Mouse (Mus musculus) embryo, embryonic 11.5 days (tissue): ENCODE measurements at regions not wholly inside any gene's neighbourhood (a gene's known extent, or its start where the extent isn't known, plus 50 kb on each side); places are given as distances from the start of the nearest gene placed in this dataset.

Experiments used
- DNase-seq: peaks from one replicate; pipeline ENCODE4 v3.0.0-alpha.2; 2012; ENCODE audit warnings: low read depth, low spot score

DNA sequence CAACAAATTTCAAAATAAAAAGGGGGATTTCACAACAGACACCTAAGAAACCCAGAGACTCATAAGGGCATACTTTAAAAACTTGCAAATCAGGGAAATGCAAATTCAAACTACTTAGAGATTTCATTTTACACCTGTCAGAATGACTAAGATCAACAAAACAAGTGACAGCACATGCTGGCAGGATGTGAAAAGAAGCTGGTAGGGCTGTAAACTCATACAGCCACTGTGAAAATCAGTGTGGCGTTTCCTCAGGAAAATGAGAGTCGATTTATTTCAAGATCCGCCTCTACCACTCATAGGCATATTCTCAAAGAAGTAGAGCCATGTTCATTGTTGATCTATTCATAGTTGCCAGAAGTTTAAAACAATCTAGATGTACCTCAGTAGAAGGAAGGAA is 133.6 kb upstream of the Veph1 start:
- no peak for DNase-seq

DNA sequence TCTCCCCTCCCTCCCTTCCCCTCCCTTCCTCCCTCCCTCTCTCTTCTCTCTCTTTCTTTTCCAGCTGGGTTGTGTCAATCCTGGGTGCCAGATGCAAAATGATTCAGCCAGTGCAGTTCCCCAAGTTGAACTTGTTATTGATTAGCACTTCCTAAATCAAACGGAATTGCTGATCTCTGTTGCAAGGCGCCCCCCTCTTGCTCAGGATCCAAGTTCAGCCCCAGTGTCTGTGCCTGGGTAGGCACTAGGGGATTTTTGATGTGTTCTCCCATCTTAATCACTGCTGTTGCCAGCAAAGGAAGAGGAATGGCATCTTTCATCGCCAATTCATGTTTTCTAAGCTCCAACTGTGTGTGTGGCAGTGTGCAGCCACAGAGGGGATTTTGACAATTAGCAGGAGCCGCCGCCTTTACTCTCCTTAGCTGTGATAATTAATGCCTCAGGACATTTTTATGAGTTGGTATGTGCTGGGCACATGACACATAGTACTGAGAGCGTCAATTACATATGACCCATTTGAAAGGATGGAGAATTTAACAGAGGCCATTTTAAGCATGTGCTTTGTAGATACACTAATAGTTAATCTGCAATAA is 125.9 kb upstream of the Veph1 start:
- DNase-seq: no peak

DNA sequence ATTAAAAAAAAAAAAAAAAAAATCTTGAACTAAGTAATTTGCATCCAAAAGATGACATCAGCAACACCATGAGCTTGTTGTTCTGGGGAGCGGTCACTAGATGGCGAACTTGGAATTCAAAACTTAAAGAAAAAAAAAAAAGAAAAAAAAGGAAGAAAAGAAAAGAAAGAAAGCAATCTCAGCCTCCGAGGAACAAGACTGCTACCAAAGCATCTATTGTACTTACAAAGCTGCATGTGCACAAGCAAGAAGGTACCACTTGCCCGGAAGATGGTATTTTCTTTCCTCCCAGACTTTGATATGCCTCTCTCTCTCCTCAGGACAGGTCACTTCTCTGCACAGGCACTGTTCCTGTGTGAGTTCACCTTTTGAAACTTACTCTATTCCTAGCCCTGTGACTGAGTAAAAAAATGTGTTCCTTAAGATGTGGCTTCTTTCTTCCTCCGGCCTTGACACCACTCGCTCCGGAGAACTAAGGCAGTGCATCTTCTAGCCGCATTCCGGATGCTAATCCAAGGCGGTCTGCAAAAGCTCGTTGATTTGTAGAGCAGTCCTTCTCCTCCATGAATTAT is 114.2 kb upstream of the Veph1 start:
- no peak for DNase-seq

DNA sequence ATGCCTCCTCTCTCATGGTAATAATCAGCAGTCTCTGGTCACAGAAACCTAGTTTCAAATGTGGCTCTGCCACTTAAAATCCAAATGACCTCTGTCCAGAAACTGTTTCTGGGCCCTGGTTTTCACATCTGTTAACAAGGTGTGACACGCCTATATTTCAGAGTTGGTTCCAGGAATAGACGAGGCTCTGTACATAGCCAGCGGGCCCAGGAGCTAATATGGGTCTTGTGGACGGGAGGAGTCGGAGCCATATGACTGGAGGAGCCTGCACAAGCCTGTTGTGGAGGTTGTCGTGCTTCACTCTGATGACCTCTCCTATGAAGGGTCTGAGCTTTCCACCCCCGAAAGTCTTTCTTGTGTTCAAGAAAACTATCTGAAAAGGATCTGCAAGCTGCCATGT is 112.2 kb upstream of the Veph1 start:
- no peak for DNase-seq

DNA sequence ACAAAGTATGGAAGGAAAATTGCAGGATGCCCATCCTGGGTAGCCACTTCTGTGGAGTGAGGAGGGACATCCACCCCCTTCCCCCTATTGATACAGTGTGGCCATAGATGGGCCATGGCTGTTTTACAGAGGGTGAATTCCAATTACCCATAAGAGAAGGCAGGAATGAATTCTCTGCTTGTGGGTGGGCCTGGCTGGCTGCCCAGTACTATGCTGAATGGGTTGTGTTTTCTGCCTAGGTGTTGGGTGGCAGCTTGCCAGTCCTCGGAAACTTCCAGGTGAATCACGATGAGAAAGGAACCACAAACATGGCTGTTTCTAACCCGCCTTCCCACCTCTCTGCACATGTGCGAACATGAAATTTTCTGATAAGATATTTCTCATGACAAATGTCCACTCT is 109.0 kb upstream of the Veph1 start:
- no peak for DNase-seq

DNA sequence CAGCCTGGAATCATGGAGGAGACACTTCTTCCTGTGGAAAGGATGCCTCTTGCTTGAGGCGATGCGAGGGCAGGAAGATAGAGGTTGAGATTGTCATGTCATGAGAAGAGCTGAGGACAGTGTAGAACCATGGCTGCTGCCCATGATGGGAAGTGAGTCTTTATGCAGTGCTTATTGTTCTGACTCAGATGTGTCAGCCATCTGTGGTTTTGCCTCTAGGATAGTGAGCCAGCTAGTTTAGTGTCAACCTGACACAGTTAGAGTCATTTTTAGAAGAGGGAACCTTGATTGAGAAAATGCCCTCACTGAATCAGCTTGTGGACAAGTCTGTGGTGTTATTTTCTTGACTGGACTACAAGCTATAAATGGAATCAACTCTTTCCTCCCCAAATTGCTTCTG is 107.1 kb upstream of the Veph1 start:
- DNase-seq: no peak

DNA sequence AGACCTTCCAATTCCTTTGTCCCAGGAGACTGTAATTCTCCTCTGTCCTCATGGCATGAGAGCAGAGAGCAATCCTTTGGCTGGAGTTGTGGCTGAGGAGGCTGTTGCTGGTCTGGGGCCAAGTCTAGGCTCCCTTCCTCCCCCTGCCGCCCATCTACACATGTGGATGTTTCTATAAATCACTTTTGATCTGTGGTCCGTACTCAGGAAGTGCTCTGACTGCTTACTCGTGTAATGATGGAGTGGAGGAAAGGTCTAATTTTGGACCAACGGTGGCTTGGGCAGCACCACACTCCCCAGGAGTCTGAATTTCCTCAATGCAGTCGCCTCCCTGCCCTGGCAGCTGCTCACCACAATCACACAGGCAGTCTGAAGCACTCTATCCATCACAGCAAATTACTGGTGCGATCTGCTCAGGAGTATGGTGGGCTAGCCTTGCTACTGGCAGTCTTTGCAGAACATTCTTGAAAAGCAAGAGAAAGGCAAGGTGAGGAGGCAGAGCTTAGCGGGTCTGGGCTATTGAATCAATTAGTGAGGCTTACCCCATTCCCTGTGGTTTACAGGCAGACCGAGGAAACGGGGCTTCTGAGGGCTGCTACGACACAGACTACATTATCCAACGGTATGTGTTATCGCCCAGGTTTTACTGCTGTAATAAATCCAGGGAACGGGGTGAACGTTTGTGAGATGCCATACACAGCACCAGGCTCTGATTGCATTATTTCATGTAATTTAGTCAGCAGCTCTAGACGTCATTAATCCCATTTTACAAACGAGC is 104.3 kb upstream of the Veph1 start:
- DNase-seq: no peak

DNA sequence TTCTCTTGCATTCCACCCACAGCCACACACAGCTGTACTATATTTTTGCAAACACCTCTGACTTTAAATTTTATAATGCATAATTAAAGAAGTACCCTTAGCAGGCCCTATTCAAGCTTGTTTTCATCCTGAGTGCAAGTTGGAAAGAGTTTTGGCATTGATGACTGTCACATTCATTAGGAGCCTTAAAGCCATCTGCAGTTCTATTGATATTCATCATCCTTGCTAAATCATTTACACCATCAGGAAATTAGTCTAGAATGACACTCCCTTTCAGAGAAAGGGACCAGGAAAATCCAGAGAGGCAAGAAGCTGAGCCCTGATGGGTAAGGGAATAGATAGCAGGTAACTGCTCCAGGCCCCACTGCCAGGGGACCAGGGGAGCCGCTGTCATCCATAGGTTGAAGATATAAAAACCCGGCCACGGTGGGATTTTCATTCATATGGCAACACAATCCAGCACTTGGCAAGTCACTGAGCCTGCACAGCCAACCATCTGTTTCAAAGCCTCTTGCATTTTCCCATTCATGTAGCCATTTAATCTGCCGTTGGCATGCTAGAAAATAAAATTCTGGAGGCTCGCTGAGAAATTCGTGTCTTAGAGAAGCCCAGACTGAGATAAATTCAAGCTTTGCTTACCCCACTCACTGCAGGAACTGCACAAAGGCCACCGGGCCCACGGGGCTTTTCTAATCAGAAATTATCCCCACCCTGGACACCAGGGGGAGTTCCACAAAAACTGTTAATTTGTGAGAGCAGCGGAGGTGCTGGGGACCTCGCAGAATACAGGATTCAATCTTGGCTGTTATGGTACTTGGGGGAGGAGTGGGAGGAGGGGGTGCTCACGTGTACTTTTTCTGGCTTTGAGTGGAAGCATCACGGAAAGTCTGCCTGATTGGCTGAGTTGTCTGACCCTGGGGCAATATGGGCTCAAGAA is 101.8 kb upstream of the Veph1 start:
- DNase-seq: no peak

DNA sequence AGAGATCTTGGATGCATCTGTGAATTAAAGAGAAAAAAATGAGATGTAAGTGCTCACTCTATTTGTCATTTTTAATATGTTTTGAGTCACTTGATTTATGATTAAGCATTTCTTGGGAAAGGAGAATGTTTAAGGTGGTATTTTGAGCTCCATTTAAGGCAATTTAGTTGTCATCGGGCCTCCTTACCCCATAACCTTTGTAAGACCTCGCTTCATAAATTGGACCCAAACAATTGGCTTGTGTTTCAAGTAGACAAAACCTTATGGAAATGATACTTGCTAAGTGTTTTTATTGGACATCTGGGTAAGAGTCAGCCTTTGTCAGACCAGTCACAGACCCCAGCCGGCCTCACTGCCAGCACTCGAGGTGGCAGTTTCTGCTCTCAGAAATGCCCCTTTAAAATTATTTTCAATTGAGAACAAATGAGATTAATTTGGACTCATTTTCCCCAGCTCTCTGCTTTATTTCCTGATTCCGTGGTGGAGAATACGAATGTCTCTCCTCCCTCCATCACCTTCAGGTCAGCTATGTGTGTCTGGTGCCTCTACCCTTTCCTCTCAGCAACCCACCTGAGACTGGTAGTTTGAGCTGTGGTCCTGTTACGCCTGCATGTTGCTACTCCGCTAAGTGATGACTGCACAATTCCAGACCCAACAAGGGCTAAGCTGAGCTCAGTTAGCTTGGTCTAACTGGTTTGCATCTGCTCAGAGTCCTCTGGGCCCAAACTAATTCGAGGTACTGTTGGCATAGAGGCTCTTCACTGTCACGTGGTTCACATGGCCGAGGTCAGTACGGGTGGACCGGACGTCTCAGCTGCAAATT is 78.7 kb upstream of the Veph1 start:
- no peak for DNase-seq

DNA sequence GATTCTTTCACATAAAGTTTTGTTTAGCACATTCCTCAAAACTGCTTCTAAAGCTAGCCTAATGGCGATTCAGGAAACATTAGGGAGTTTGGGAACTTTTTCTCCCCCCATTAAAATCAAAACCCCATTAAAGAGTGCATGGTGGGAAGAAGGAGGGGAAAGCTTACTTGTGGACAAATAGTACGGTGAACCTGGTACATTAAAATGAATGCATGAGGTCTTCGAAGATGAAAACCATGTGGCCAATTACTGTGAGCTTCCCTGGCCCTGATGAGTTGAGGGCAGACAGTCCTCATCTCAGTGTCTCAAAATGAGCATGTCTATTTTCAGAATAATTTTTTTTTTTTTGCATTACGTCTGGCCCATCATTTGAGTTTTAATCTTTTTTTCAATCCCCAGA is 78.0 kb upstream of the Veph1 start:
- no peak for DNase-seq

DNA sequence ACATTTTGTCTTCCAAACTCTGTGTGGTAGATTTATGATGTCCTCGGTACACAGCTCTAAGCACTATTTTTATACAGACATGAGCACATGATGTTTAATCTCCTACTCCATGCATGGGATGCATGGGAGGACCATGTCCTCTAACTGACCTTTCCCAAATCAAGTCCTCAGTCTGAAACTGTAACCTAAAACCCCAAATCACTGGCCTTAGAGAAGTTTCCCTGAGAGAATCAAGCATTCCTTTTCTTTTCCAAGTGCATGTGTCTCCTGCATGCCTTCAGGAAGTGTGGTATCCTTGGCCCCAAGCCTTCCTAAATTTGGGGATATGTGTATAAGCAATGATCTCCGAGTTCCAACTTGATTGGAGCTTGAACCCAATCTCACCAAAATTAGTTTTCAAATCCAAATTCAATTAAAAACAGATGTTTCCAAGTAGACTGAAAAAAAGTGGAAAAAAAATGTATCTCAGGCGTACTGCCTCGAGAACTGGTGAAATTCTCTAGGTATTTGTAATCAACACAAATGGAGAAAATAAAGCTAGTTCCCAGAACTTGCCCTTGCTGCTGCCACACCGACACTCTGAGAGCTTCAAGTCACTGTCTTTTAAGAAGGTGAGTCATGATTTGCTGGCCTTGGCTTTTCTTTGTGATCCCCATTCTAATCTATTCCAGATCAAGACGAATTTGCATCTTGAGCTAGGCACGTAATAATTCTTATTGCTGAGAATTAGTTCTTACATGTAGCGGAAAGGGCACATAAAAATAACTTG is 77.4 kb upstream of the Veph1 start:
- DNase-seq: no peak
